Mouse (Mus musculus): ENCODE data around the gene Skor1.

The Skor1 gene

GRCm38 (mm10) chr9:63149372-63149766 lies 608 bp upstream of the Skor1 start:
- DNase-seq, result no peak

- no peak for DNase-seq
Observed at GRCm38 (mm10) chr9:63147786-63148409, 863 bp downstream of the Skor1 start.

DNA sequence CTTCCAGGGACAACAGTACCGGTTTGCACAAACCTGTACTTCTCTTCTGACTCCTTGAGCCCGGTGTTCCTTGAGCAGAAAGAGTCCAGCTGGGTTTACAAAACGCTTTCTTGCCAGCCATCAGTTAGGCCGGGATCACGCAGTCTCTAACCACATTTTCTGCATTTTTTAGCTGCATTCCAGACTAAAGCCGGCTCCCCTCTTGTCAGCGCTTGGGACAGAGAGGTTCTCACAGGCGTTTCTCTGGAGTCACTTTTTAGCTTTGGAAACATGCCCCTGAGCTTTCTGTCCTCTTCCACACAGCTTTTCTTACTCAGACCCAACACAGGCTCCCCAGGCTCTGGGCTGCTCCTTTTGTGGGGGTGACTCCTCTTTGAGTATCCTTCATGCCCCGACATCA lies 1.5 kb downstream of the Skor1 start:
- DNase-seq, result no peak

- DNase-seq, result no peak
Observed at GRCm38 (mm10) chr9:63146856-63147274, 1.9 kb downstream of the Skor1 start.

DNA sequence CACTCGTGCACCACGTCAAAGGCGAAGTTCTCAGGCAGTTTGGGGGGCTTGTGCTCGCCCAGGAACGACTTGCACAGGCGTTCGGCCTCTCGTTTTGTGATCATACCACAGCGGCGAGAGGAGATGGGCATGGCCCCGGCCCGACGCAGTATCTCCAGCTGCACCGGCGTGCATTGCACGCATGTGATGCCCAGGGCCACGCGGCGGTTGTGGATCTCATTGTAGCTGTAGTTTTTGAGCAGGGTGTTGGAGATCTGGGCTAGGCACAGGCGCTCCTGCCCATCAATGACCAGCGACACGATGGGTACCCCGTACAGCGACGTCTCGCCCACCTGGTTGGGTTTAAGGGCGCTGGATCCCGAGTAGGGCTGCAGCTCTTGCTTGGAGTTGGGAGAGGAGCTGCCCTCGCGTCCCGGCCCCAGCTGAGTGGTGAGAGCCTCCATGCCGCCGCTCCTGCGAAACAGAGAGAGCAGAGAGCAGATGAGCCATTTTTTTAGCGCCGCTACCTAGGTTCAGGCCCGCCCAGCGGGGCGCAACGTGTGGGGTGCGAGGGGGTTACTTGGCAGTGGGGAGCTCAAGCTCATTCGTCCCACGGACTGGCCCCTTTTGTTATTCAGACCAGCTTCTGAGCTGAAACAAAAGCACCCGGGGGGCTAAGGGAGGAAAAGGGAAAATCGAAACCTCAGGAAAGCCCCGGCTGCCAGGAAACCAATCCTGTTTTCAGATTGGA lies 2.5 kb downstream of the Skor1 start:
- no peak for DNase-seq

- DNase-seq, result no peak
Observed at GRCm38 (mm10) chr9:63145249-63146125, 3.3 kb downstream of the Skor1 start.

GRCm38 (mm10) chr9:63144502-63145248 lies 4.1 kb downstream of the Skor1 start:
- no peak for DNase-seq

DNA sequence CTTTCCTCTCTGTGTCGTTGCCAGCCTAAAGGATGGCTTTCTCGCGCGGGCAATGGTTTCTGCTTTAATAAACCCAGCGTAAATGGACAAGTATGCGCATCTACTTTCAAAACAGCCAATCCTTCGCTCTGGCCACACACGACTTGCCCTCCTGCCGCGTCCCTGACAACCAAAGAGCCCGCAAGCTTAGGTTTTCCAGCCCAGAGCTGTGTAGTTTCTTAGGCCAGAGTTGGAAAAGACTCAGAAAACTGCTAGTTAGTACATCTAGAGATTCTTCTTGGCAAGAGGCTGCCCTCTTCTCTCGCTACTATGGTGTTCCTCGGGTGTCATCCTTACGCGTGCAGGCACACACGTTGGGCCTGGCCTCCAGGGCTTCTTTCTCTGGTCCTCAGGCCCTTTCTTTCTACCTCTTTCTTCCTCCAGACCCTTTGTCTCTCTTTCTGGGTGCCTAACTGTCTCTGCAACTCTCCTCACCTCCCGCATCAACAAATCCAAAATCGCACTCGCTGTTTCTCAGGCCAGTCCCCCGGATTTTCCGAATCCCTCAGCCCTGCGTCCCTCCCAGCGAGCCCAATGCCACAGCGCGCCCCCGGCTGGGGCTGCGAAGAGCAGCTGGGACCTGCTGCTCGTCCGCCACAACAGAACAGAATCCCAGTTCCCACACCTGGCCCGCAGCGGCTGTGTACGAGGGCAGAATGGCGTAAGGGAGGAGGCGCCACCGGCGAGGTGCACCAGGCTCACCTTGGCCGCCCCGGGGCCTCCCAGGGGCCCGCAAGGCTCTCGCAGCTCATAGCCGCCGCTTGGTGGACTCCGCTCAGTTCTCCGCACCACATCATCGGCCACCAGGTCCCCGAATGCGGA lies 4.9 kb downstream of the Skor1 start:
- DNase-seq, result no peak

GRCm38 (mm10) chr9:63143227-63143626 lies 5.5 kb downstream of the Skor1 start:
- DNase-seq, result no peak

GRCm38 (mm10) chr9:63142335-63143036 lies 6.3 kb downstream of the Skor1 start:
- no peak for DNase-seq

DNA sequence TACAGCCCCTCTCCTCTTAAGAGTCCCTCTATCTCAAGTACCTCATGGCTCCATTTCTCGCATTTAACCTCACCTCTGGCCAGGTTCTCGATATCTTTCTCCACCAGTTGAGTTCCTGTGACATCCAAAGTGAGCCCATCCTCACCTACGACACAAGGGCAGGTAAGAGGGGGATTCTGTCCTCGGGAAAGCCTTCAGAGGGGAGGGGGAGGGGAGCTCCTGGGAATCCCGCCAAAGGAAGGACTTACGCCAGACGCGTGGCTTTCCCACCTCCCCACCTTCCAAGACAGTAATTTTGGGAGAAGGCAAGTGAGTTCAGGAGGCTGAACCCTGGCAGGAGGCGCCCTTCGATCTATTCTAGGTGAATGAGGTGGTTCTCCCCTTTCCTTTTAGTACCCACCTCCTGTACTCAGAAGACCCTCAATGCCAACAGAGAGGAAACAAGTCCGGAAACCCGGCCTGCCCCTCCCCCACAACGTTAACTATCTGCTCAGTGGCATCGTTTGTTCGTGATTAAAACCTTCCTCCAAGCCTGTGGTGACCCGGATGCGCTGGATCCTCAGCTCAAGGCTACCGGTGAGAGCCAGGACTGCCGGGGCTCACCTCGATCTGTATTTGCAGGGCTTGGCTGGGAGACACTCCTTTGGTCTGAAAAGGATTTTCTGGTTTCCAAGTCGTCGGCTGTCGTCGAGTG lies 7.0 kb downstream of the Skor1 start:
- DNase-seq, result no peak

- no peak for DNase-seq
Observed at GRCm38 (mm10) chr9:63140211-63140610, 8.6 kb downstream of the Skor1 start.

DNA sequence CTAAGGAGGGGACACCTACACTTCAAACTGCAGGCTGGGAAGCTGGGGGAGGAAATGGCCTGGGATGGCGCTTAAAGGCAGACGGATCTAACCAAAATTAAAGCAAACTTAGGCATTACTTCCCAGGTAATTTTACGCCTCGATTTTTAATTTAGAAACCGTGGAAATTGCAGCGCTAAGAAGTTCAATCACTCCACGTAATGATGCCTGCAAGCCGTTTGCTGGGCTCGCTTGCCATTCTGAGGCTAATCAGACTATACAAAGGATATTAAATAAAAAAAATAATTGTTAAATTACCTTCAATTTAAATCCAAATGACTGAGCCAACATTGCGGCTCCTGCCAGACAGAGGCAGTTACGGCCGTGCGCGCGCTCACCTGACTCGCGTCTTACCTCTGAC lies 9.1 kb downstream of the Skor1 start:
- DNase-seq, result no peak

DNA sequence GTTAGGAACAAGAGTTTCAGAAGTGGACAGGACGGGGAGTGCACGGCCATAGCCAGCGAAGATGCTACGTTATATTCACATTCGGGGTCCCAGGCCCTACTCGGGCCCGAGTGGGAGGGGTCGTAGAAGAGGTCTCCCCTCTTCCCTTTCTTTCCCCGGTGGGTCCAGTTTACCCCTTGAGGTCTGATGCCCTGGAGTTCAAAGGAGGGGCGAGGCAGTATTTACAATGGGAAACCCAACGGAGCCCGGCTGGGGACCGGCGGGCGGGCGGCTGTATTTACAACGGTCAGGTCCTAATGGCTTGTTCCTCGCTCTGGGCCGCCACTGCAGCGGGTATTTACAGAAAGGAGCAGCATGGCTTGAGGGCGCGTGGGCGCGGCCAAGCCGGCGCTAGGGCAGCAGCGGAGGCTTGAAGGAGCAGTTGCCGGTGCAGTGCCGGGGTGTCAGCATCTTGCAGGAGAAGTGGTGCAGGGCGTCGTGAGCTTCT lies 10.2 kb downstream of the Skor1 start:
- no peak for DNase-seq

GRCm38 (mm10) chr9:63137615-63137915 lies 11.2 kb downstream of the Skor1 start:
- DNase-seq, result no peak

GRCm38 (mm10) chr9:63136756-63137614 lies 11.8 kb downstream of the Skor1 start:
- DNase-seq, result no peak

DNA sequence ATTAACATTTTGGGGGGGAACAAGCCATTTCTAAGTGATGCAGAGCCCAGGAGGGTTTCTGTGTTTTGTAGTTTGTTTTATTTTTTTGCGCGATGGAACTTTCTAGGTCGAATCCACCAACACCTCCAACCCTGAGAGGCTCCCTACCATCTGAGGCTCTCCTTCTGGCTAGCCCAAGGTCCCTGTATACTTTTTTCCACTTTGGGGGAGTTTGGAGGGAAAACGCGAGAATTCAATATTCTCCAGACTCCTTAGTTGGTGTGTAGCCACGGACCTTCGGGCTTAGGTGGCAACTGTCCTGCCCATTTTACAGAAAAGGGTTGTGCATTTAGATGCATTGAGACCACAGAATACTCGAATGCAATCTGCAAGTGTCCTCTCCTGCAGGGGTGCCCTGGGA lies 12.5 kb downstream of the Skor1 start:
- DNase-seq, result no peak

- DNase-seq, result peak; percentile 64 to 65
Observed at GRCm38 (mm10) chr9:63135801-63136200, 13.0 kb downstream of the Skor1 start.

- DNase-seq, result no peak
Observed at GRCm38 (mm10) chr9:63135356-63135755, 13.4 kb downstream of the Skor1 start.

DNA sequence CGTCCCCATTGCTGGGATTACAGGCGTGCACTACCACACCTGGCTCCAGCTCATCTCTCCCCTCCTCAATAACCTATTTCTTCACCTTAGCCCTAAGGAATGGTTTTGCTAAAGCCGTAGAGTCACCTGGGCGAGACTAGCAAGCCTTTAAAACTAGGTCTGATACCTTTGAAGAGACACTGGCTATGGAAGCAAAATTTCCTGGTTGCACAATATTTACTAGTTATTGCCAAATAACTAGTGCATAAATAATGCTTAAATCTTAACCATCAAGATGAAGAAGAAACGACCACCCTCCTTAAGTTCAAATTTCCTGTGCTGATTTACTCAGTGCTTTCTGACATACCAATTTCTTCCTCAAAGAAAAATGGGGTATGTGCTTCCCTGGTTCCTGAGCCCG lies 15.1 kb downstream of the Skor1 start:
- no peak for DNase-seq
